Mouse (Mus musculus) urinary bladder, postnatal 10 days (tissue): ENCODE measurements around the gene Rprd1b.

Experiments used
- DNase-seq: peaks from one replicate; pipeline ENCODE4 v3.0.0; 2022; ENCODE audit warnings: low spot score

Rprd1b gene

GRCm38 (mm10) chr2:158122814-158123213, 94.5 kb downstream of the Rprd1b start:
- no peak for DNase-seq

GRCm38 (mm10) chr2:158127245-158127644, 98.9 kb downstream of the Rprd1b start:
- no peak for DNase-seq

- no peak for DNase-seq
These were observed 99.6 kb downstream of the Rprd1b start for GRCm38 (mm10) chr2:158127872-158128271.

- no peak for DNase-seq
These were observed 100.3 kb downstream of the Rprd1b start for GRCm38 (mm10) chr2:158128461-158129130.

- no peak for DNase-seq
These were observed 101.2 kb downstream of the Rprd1b start for GRCm38 (mm10) chr2:158129291-158130002.

- no peak for DNase-seq
These were observed 102.2 kb downstream of the Rprd1b start for GRCm38 (mm10) chr2:158130391-158130986.

GRCm38 (mm10) chr2:158131197-158131835, 103.0 kb downstream of the Rprd1b start:
- DNase-seq, result no peak

GRCm38 (mm10) chr2:158132320-158132719, 104.0 kb downstream of the Rprd1b start:
- no peak for DNase-seq

- DNase-seq, result no peak
These were observed 104.8 kb downstream of the Rprd1b start for GRCm38 (mm10) chr2:158133050-158133449.

GRCm38 (mm10) chr2:158136205-158136604, 107.9 kb downstream of the Rprd1b start:
- DNase-seq, result no peak

- DNase-seq, result no peak
These were observed 109.5 kb downstream of the Rprd1b start for GRCm38 (mm10) chr2:158137771-158138170.

- no peak for DNase-seq
These were observed 110.5 kb downstream of the Rprd1b start for GRCm38 (mm10) chr2:158138778-158139177.

GRCm38 (mm10) chr2:158139628-158140027, 111.3 kb downstream of the Rprd1b start:
- no peak for DNase-seq

- no peak for DNase-seq
These were observed 112.4 kb downstream of the Rprd1b start for GRCm38 (mm10) chr2:158140664-158141063.

- no peak for DNase-seq
These were observed 113.0 kb downstream of the Rprd1b start for GRCm38 (mm10) chr2:158141271-158141670.

- no peak for DNase-seq
These were observed 113.6 kb downstream of the Rprd1b start for GRCm38 (mm10) chr2:158141690-158142440.

GRCm38 (mm10) chr2:158142981-158143380, 114.7 kb downstream of the Rprd1b start:
- DNase-seq, result no peak

GRCm38 (mm10) chr2:158143816-158144215, 115.5 kb downstream of the Rprd1b start:
- DNase-seq, result no peak

- DNase-seq, result no peak
These were observed 116.0 kb downstream of the Rprd1b start for GRCm38 (mm10) chr2:158144263-158144662.

GRCm38 (mm10) chr2:158144750-158145527, 116.6 kb downstream of the Rprd1b start:
- DNase-seq, result no peak

GRCm38 (mm10) chr2:158145528-158146065, 117.3 kb downstream of the Rprd1b start:
- DNase-seq, result no peak
